Comparison of ENCODE assay signal across 23 mouse cellular contexts in the genomic region with DNA sequence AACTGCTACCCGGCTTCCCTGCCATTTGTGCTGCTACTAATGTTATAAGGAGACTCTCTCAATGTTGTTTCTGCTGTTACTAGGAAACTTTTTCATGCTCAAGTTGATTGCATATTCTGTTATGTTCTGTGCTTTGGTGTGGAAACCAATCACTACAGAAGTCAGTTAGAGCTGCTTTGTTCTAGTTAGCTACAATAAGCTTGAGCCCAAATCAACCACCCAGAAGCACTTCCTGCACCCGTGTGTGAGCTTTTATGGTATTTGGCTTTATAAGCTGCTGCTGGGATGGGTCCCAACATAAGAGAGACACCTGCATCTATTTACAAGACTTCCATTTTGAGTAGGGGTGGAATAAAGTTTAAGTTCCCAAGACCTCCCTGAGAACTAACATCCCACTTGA.
DNase-seq lines count a peak whose midpoint lies in the region; ATAC-seq lines count a peak whose summit lies in the region.
"Had no signal": no experiment of that assay in that cellular context is flagged by ENCODE, and none has a peak within 500 bp of the region (broad histone marks: within the 10 kb centered on the region; RNA-seq: fewer than 3 reads in every experiment).

No protein-coding gene starts in this region.

- no peak overlapping the region for H3K27ac ChIP-seq in kidney, embryonic 15.5 days
- H3K27ac ChIP-seq: embryonic facial prominence, embryonic 13.5 days; forebrain, embryonic 13.5 days; gastrocnemius, adult 2 months; heart, embryonic 13.5 days; hindbrain, embryonic 13.5 days; hindbrain, postnatal 0 days had no signal

- peaks cover 20% of the 10 kb centered on the region; the same call in 1 of the 2 replicates for H3K36me3 ChIP-seq in kidney, embryonic 15.5 days

- H3K4me2 ChIP-seq in kidney, embryonic 15.5 days, result no peak overlapping the region
- H3K4me2 ChIP-seq: embryonic facial prominence, embryonic 13.5 days; forebrain, embryonic 13.5 days; heart, embryonic 13.5 days; hindbrain, embryonic 13.5 days had no signal

- no peaks in the 10 kb centered on the region for H3K4me1 ChIP-seq in kidney, embryonic 15.5 days
- H3K4me1 ChIP-seq: embryonic facial prominence, embryonic 13.5 days; forebrain, embryonic 13.5 days; heart, embryonic 13.5 days; hindbrain, embryonic 13.5 days had no signal

- 65% methylated on average over 2 of the region's 2 CpGs for WGBS in kidney, embryonic 15.5 days

- DNase-seq in CD4-positive helper T cell, adult 2 months (ENCODE audit: low read depth, low spot score), result peak; percentile 48
- DNase-seq in T-cell, adult 2 months (ENCODE audit: low spot score), result peak; percentile 32
- DNase-seq in thymus, postnatal 10 days (ENCODE audit: low spot score in 2 of 2), result peak; percentile 13 to 16
- DNase-seq in thymus, postnatal 4 days, result peak; percentile 18
- no peak for DNase-seq in right cerebral cortex, adult 18-20 months
- DNase-seq: adrenal gland, adult 2 months; adrenal gland, postnatal 25 days; cerebellum, adult 18-20 months; cerebellum, adult 9-11 months; cerebellum, postnatal 36 days; forebrain, postnatal 0 days; gastrocnemius, adult 2 months; gastrocnemius, postnatal 36 days; heart, adult 11 months; heart, postnatal 4 days had no signal

- no peaks in the 10 kb centered on the region for H3K27me3 ChIP-seq in kidney, embryonic 15.5 days
- H3K27me3 ChIP-seq: CH12.LX; embryonic facial prominence, embryonic 13.5 days; forebrain, embryonic 13.5 days; heart, embryonic 13.5 days; hindbrain, embryonic 13.5 days; Patski had no signal

- H3K9me3 ChIP-seq in kidney, embryonic 15.5 days (replicated peaks), result no peaks in the 10 kb centered on the region
- H3K9me3 ChIP-seq: embryonic facial prominence, embryonic 13.5 days; forebrain, embryonic 13.5 days; heart, embryonic 13.5 days; hindbrain, embryonic 13.5 days had no signal

- no peak overlapping the region for H3K9ac ChIP-seq in kidney, embryonic 15.5 days
- H3K9ac ChIP-seq: embryonic facial prominence, embryonic 13.5 days; forebrain, embryonic 13.5 days; forebrain, postnatal 0 days; heart, embryonic 13.5 days; hindbrain, embryonic 13.5 days had no signal

- H3K4me3 ChIP-seq in kidney, embryonic 15.5 days (replicated peaks), result no peak overlapping the region
- H3K4me3 ChIP-seq: embryonic facial prominence, embryonic 13.5 days; forebrain, embryonic 13.5 days; gastrocnemius, adult 2 months; heart, embryonic 13.5 days; hindbrain, embryonic 13.5 days had no signal

- ATAC-seq in kidney, embryonic 15.5 days (replicated peaks; ENCODE audit: low FRiP score), result no peak
- ATAC-seq: forebrain, embryonic 13.5 days; forebrain, postnatal 0 days; hindbrain, postnatal 0 days; Patski had no signal
